Mouse (Mus musculus): ENCODE results near the gene Slc12a1. TPM values are rescaled to one million over a fixed set of nuclear protein-coding genes. Genes with fewer than 3 reads are reported as not detected.
"Not testable (repeated sequence)": the region's sequence is repeated elsewhere in the genome, so short reads cannot be mapped to it uniquely, and the experiment has no call there.

The Slc12a1 gene
- under 1 TPM in 1 of 2 experiments, not detected in 1; 0.17 TPM for polyA plus RNA-seq (2017; shearing (Covaris generic))

- no peak for ATAC-seq
Observed at GRCm38 (mm10) chr2:125152388-125152787, at the start of gene Slc12a1. Slc12a1 (plus strand) TSS chr2:125152505.

GRCm38 (mm10) chr2:125104491-125104890 lies 47.8 kb upstream of the Slc12a1 start:
- ATAC-seq, result not testable (repeated sequence)

GRCm38 (mm10) chr2:125106536-125106935 lies 45.8 kb upstream of the Slc12a1 start:
- ATAC-seq, result not testable (repeated sequence)

DNA sequence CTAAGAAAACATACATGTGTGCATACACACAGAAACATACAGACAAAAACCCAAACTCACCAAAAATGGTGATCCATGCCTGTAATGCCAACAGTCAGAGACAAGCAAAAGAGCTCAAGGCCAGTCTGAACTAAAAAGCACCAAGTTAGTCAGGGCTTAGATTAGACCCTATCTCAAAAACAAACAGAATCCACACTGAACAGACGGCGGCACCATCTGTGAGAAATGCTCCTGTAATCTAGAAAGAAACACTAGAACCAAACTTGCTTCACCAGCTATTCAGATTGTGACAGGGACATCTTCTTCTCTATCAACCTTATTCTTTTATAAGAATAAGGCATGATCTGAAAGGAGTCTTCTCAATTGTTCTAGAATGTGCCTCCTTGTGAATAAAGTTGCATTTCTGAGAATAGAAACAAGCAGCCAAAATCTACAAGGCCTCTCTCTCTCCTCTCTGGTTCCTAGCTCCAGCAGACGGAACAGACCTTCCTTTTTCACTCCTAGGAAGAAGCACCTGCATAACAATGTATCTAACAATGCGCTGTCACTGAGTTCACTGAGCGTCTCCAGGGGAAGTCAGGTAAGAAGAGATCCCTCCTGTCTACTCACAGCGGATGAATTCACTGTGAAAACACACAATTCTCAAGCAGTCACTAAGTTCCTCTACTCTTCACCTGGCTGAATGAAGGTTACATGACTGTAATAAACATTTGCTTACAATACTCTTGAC lies 32.8 kb upstream of the Slc12a1 start:
- ATAC-seq, result no peak

- peak; percentile 6 for ATAC-seq
Observed at GRCm38 (mm10) chr2:125122288-125122623, 30.0 kb upstream of the Slc12a1 start.

DNA sequence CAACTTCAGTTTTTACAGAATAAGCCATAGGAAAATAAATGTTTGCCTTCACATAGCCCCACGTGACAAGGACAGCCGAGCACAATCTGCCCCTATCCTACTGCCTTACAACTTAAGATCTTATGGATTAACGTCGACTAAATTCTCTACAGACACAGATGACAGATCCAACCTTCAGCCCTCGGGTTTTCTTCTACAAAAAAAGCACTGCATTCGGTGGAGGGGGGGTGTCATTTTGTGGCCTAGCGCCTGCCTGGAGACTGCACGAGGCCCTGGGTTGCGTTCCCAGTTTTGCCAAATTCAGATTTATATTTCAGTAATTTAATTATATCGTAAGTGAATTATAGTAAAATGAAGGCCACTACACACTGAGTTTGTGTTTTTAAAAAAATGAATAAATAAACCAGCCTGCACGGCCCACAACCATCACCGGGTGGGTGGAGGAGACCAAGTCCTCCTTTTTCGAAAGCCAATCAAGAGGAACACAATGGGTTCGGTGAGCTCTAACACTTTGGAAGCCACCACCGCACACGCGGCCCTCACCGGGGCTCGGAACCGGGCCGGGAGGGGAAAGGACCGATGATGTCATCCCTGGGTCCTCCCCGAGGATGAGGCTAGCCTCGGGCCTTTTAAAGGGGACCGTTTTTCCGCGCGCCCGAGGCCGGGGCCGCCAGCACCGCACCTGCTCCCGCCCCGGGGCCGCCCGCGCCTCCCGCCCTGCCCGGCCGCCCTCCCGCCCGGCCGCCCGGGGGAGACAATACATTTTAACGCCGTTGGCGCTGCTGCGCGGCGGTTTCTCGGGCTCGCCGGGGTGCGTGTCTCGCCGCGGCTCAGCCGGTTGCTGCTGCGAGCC lies 29.5 kb upstream of the Slc12a1 start:
- peak; percentile 65 for ATAC-seq

DNA sequence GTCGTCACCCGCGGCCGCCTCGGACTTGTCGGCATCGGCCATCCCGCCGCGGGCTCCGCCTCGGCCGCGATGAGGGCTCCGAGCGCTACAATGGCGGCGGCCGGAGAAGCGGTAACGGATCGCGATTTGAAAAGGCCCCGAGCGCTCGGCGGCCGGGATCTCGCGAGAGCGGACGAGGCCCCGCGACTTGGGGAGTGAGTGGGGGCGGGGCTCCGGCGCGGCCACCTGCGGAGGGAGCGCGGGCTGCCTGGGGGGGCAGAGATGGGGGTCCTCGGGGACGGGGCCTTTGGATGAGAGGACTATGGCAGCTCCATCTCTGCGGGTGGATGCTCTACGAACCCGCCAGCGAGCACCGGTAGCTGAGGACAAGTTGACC lies 28.8 kb upstream of the Slc12a1 start, which contains the start of gene Myef2:
Myef2 (minus strand) TSS at position 185 of the 376 bp plus-strand sequence.
- ATAC-seq, result peak; percentile 89

DNA sequence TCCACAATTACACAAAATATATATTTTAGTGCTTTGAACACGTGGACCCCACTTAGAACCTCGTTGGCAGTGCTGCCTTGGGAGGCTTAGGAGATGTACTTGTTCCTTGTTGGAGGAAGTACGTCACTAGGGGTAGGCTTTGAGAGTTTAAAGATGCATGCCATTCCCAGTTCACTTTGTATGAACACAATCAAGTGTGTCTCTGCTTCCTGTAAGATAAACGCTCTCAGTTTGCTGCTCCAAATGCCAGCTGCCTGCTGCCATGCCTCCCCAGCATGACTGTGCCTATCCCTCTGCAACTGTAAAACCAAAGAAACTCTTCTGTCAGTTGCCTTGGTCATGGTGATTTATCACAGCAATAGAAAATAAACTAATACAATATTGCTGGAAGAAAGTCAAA lies 26.5 kb upstream of the Slc12a1 start:
- no peak for ATAC-seq

GRCm38 (mm10) chr2:125126792-125127191 lies 25.5 kb upstream of the Slc12a1 start:
- no peak for ATAC-seq

DNA sequence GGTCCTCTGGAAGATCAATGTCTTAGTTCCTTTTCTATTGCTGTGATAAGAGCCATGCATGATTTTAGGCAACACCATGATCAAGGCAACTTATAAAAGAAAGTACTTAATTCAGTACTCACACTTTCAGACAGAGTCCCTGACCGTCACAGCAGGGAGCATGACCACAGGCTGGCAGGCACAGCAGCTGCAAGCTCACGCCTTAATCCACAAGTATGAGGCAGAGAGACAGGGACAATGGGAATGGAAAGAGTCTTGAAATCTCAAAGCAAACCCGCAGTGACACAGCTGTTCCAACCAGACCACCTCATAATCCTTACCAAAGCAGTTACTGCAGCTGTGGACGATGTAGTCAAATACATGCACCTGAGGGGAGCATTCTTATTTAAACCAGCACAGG lies 18.2 kb upstream of the Slc12a1 start:
- ATAC-seq, result no peak

GRCm38 (mm10) chr2:125135903-125136811 lies 16.1 kb upstream of the Slc12a1 start, which contains the start of gene Ctxn2:
Ctxn2 (plus strand) TSS chr2:125136692.
- peak; percentile 83 for ATAC-seq

- no peak for ATAC-seq
Observed at GRCm38 (mm10) chr2:125136846-125137245, 15.5 kb upstream of the Slc12a1 start.

DNA sequence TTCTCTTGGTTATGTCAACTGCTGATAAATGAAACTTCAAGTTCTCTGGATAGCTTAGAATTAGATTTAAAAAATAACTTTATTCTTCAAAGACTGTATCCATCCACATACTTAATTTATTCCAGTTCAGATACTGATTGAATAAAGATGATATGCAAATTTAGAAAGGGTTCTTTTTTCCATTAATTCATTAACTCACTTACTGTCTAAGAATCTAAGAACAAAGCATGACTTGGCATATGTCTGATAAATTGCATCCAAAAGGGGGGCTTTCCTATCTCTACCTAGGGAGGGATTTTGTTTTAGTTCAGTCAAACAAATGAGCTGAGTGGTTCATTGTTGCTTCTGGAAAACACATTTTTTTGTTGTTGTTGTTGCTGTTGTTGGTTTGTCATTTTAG lies 10.0 kb upstream of the Slc12a1 start:
- ATAC-seq, result no peak

GRCm38 (mm10) chr2:125154294-125154693 lies 2.0 kb downstream of the Slc12a1 start:
- ATAC-seq, result no peak

DNA sequence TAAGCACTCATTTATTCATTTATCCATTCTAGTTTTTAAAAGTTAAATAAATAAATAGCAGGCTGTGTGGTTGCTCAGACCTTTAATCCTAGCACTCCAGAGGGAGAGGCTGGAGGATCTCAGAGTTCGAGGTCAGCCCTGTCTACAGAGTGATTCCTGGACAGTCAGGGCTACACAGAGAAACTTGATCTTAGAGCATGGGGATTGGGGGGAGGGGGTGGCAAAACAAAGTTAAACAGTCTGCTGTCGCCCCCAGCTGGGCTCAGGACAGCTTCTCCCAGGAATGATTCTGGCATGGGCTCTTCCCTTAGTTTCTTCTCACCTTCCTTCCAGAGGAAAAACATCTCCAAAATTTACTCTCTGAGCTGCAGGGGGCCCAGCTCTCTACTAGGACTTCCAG lies 3.2 kb downstream of the Slc12a1 start:
- no peak for ATAC-seq

DNA sequence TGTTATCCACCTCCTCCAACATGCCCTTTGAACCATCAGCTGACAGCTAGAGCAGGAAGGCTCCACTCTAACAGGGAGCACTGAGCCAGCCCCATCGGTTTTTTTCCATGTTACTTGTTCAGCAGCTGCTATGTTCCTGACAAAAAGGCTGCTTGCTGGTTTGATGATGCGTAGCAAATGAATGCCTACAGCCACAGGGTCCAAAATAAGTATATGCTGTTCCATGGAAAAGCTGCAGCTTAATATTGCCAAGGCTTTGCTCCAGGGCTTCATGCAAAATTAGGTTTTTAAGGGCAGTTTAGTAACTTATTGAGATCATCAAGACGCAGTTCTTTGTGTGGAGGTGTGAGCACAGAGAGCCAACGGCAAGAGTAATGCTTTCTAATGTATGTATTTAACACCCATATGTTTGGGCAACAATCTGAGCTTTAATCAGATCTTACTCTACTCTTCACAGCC lies 9.7 kb downstream of the Slc12a1 start:
- ATAC-seq, result no peak

DNA sequence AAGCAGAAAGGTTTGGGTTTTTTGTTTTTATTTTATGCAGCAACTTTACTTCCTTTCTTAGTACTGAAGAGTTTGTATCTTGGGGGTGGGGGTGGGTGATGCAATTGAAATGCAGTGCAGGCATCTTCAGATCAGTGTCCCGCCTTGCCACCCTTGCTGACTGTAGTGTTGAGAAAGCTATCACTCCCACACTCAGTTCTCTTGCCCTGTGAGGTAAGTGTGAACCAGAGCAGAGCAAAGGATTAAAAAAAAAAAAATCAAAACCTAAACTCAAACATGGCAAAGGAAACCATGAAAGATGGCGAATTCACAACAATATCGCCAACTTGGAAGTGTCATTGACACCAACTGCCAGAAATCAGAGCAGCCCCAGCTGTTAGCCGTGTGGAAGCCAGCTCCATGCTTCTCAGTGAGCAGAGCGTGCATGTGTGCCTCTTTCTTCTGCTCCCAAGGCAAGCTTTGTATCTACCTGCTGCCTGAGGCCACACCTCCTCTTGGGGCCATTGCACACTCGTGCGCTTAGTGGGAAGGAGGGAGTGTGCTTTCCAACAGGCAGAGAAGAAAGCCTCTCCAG lies 26.0 kb downstream of the Slc12a1 start:
- ATAC-seq, result no peak

GRCm38 (mm10) chr2:125187904-125188303 lies 35.6 kb downstream of the Slc12a1 start:
- no peak for ATAC-seq

DNA sequence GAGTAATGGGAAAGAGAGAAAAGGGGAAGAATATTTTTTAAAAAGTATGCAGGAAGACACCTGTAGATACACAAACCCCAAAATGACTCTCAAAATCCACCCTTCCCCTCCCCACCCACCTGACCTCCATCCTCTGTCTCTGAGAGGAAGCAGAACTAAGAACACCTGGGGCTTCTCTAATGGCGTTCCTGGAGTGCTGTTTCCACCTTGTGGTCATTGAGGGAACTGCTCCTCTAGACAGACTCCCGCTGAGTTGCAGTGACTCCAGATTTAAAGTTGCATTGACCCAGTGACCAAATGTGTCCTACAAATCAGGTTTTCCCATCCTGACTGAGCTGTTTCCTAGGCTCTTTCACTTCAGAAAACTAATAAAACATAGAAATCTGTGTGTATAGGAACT lies 36.9 kb downstream of the Slc12a1 start:
- ATAC-seq, result peak; percentile 90

DNA sequence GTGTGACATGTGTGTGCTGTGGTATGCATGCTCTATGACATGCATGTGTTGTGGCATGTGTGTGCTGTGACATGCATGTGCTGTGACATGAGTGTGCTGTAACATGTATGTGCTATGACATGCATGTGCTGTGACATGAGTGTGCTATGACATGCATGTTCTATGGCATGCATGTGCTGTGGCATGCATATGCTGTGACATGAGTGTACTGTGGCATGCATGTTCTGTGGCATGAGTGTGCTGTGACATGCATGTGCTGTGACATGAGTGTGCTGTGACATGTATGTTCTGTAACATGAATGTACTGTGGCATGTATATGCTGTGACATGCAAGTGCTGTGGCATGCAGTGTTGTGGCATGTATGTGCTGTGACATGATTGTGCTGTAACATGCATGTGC lies 40.6 kb downstream of the Slc12a1 start:
- no peak for ATAC-seq

- ATAC-seq, result no peak
Observed at GRCm38 (mm10) chr2:125196771-125197170, 44.5 kb downstream of the Slc12a1 start.

GRCm38 (mm10) chr2:125208894-125209596 lies 56.7 kb downstream of the Slc12a1 start:
- no peak for ATAC-seq

All from activated CD4-positive, CD25-positive, alpha-beta regulatory T cell, adult 4 months (primary cell).